11 mouse cellular contexts compared by ENCODE assay signal in the genomic region with DNA sequence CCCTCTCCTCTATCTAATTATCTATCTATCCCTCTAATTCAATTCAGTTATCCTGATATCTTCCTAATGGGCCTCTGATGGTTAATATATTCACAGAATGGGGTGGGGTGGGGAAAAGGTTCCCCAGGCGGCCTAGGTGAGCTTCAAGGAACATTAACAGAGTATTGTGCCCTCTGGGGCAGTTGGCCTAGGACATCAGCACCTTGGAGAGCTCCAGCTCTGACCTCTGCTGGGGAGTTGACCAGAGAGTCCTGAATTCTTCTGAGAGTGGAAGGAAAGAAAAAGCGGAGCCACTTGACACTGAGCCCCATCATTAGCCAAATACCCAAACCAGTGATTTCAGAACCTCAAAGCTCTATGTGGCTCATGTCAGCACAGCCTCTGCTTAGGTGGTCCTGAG.
DNase-seq lines count a peak whose midpoint lies in the region; TF ChIP-seq lines count a peak whose summit lies in the region.
"Had no signal": no experiment of that assay in that cellular context is flagged by ENCODE, and none has a peak within 500 bp of the region (broad histone marks: within the 10 kb centered on the region; RNA-seq: fewer than 3 reads in every experiment).

No protein-coding gene starts in this region.

- peak; percentile 26 for DNase-seq in adrenal gland, adult 2 months
- no peak for DNase-seq in adrenal gland, adult 8-10 months
- DNase-seq in 3T3-L1 (ENCODE audit: low read depth, low spot score) = peak; percentile 65
- DNase-seq in embryonic facial prominence, embryonic 10.5 days (ENCODE audit: low spot score) = peak; percentile 65
- peak; percentile 14 for DNase-seq in lung, adult 2 months
- no peak for DNase-seq in layer of hippocampus, postnatal 25 days (ENCODE audit: extremely low spot score in 1 of 2, low spot score in 1 of 2)
- DNase-seq in cerebellum, adult 11-12 months = no peak
- DNase-seq in thymus, adult 2 months = no peak
- DNase-seq: right cerebral cortex, postnatal 4 days had no signal

- WGBS in embryonic facial prominence, embryonic 10.5 days = 38% methylated on average over 2 of the region's 2 CpGs
- 31% methylated on average over 2 of the region's 2 CpGs for WGBS in lung, adult 2 months
- WGBS in thymus, adult 2 months = 63% methylated on average over 2 of the region's 2 CpGs

- H3K36me3 ChIP-seq in embryonic facial prominence, embryonic 10.5 days (replicated peaks) = no peaks in the 10 kb centered on the region
- H3K36me3 ChIP-seq in thymus, adult 2 months (ENCODE audit: control insufficient read depth, insufficient read depth, low read length) = no peaks in the 10 kb centered on the region
- H3K36me3 ChIP-seq: heart, embryonic 13.5 days had no signal

- no peak overlapping the region for H3K4me3 ChIP-seq in embryonic facial prominence, embryonic 10.5 days
- no peak overlapping the region for H3K4me3 ChIP-seq in lung, adult 2 months (replicated peaks; ENCODE audit: extremely low read depth, low read depth, low read length)
- no peak overlapping the region for H3K4me3 ChIP-seq in thymus, adult 2 months (ENCODE audit: control insufficient read depth, insufficient read depth, low read length)
- H3K4me3 ChIP-seq: heart, embryonic 13.5 days had no signal

- no peak for TF ChIP-seq POLR2A in lung, adult 2 months (IDR thresholded peaks at IDR 0.05; ENCODE audit: borderline replicate concordance, extremely low read depth, low read depth, low read length)
- no peak for TF ChIP-seq POLR2A in thymus, adult 2 months (IDR thresholded peaks at IDR 0.05; ENCODE audit: control insufficient read depth, extremely low read depth, insufficient read depth, low read length, poor library complexity)

- no peak overlapping the region for H3K27ac ChIP-seq in embryonic facial prominence, embryonic 10.5 days (replicated peaks)
- no peak overlapping the region for H3K27ac ChIP-seq in thymus, adult 2 months (ENCODE audit: control insufficient read depth, insufficient read depth, low read length)
- H3K27ac ChIP-seq: heart, embryonic 13.5 days; macrophage had no signal

- no peaks in the 10 kb centered on the region for H3K9me3 ChIP-seq in embryonic facial prominence, embryonic 10.5 days
- H3K9me3 ChIP-seq: heart, embryonic 13.5 days had no signal

- H3K27me3 ChIP-seq in embryonic facial prominence, embryonic 10.5 days (replicated peaks; ENCODE audit: low read depth, poor library complexity, severe bottlenecking) = no peaks in the 10 kb centered on the region
- H3K27me3 ChIP-seq in thymus, adult 2 months (ENCODE audit: control insufficient read depth, insufficient read depth, low read length) = no peaks in the 10 kb centered on the region
- H3K27me3 ChIP-seq: heart, embryonic 13.5 days had no signal

- no peaks in the 10 kb centered on the region for H3K4me1 ChIP-seq in embryonic facial prominence, embryonic 10.5 days
- H3K4me1 ChIP-seq in lung, adult 2 months (ENCODE audit: control insufficient read depth, insufficient read depth, low read length) = no peaks in the 10 kb centered on the region; the same call in 1 of the 2 replicates
- H3K4me1 ChIP-seq in thymus, adult 2 months (replicated peaks; ENCODE audit: control insufficient read depth, insufficient read depth, low read length) = no peaks in the 10 kb centered on the region

- TF ChIP-seq CTCF in lung, adult 2 months (IDR thresholded peaks at IDR 0.05; ENCODE audit: insufficient read depth, low read length) = no peak
- no peak for TF ChIP-seq CTCF in thymus, adult 2 months (IDR thresholded peaks at IDR 0.05; ENCODE audit: borderline replicate concordance, control insufficient read depth, extremely low read depth, insufficient read depth, low read length, poor library complexity)

Comparison
In these comparisons a context has a peak if more than half of its experiments do, and no peak if none do; other contexts are left out.
1. DNase-seq: peak in adrenal gland, adult 2 months (single experiment), 3T3-L1 (single experiment), embryonic facial prominence, embryonic 10.5 days (single experiment) and lung, adult 2 months (single experiment); none in adrenal gland, adult 8-10 months (single experiment), layer of hippocampus, postnatal 25 days (0 of 2), cerebellum, adult 11-12 months (single experiment) and thymus, adult 2 months (single experiment).